Mouse (Mus musculus) cerebellum, adult 9-11 months (tissue): ENCODE measurements around the gene Adad2.

Experiments used
- DNase-seq: peaks from one replicate; pipeline ENCODE4 v3.0.0; 2022

The Adad2 gene

DNA sequence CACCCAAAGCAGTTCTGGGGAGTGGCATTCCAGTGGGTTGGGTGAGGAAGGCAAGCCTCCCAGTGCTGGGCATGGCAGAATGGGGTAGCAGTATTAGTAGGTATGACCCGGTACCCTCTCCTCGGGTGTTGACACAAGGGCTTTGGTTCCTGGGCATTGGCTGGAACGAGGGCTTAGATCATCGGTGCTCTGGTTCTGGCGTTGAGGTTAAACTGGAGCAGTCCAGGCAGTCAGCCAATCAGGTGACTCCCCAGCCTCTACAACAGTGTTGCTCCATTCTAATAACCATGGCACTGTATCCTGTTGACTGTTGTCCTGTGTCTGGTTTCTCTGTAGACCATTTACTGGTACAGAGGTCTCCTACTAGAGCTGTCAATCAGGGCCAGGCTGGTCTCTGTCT, 5.0 kb downstream of the Adad2 start:
- no peak for DNase-seq

- no peak for DNase-seq
Observed at GRCm38 (mm10) chr8:119618887-119619286, 6.3 kb downstream of the Adad2 start.

DNA sequence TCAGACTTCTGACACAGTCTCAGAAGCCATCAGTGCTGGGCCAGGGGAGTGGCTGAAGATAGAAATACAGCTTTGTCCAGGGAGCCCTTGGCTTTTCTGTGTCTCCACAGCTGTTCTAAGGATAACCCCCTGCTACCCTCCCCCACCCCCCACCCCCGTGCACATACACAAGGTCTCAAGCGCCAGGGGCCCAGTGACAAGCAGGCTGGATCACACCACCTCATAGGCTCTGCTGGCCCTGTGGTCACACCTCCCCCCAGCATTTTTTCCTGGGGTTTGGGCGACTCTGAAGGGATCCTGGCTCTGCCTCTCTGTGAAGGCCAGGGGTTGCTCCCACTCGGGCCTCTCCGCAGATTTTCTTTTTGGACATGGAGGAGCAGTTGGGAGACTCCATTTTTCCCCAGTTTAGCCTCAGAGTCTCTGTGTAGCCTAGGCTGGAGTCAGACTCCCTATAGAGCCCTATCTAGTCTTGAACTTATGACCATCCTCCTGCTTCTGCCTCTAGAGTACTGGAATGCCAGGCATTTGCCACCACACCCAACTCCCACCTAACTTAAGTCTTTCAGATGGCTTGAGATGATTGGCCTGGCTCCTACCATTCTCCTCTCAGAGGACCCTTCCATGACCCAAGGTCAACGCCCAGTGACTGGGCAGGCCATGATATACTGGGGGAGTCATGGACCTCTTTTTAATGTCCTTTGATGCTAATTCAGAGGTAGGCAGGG, 7.7 kb downstream of the Adad2 start:
- DNase-seq: no peak

DNA sequence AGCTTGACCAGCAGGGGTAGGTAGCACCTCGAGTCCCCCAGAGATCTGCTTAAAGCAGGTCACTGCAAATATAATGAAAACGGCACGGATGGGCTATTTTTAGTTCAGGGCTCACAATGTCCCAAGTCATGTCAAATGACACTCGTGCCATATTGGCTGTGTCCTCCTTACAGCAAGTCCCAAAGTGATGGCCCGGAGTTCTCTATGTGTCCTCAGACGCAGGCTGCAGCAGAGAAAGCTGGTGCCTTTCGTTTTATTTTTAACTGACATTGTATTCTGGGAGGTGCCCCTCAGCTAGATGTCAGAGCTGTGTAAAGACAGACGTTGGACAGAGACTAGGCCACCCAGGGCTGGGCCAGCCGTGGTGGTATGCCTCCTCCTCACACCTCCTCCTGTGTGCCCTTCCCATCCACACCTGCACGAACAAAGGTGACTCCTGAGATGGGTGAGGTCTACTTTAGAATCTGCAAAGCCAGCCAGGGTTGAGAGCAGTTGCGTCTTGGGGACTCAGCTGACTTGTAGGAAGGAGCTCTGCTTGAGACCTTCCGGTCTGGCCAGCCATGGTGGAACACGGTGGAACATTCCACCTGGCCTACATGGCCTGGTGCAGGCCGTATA, 8.4 kb downstream of the Adad2 start:
- DNase-seq: no peak

GRCm38 (mm10) chr8:119622555-119622954, 10.0 kb downstream of the Adad2 start:
- DNase-seq: no peak

- no peak for DNase-seq
Observed at GRCm38 (mm10) chr8:119623061-119623460, 10.5 kb downstream of the Adad2 start.

DNA sequence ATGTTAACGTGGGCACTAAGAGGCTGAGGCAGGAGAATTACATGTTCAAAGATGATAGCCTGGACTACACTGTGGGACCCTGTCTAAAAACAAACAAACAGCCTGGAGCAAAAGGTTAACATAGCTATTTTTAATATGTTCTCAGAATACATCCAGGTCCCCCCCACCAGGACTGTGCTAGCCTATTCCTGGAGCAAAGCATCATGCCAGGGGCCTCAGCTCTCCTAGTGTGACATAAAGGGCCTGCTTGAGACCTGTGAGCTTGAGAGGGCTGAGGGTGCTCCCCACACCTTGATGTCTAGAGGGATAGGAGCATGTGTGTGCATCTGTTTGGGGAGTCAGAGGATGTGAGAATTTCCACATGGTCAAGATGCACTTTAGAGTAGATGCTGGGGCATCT, 11.2 kb downstream of the Adad2 start:
- no peak for DNase-seq

- DNase-seq: no peak
Observed at GRCm38 (mm10) chr8:119624916-119625315, 12.4 kb downstream of the Adad2 start.

GRCm38 (mm10) chr8:119625788-119626187, 13.2 kb downstream of the Adad2 start:
- no peak for DNase-seq

DNA sequence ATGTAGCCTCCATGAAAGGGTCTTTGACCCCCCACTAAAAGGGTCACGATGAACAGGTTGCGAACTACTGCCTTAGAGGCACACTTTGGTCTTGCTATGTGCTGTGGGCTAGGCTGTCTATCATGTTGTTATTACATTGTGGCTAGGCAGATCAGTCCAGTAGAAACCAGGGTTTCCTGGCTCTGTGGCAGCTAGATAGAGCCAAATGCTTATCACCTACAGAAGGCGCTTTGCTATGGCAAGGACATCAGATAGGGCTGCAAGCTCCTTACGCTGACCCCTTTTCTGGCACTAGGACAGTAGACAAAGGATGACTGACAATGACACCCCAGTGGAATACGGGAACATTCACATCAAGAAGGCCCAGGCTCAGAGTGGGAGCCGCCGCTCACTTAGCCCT, 14.7 kb downstream of the Adad2 start:
- DNase-seq: no peak

DNA sequence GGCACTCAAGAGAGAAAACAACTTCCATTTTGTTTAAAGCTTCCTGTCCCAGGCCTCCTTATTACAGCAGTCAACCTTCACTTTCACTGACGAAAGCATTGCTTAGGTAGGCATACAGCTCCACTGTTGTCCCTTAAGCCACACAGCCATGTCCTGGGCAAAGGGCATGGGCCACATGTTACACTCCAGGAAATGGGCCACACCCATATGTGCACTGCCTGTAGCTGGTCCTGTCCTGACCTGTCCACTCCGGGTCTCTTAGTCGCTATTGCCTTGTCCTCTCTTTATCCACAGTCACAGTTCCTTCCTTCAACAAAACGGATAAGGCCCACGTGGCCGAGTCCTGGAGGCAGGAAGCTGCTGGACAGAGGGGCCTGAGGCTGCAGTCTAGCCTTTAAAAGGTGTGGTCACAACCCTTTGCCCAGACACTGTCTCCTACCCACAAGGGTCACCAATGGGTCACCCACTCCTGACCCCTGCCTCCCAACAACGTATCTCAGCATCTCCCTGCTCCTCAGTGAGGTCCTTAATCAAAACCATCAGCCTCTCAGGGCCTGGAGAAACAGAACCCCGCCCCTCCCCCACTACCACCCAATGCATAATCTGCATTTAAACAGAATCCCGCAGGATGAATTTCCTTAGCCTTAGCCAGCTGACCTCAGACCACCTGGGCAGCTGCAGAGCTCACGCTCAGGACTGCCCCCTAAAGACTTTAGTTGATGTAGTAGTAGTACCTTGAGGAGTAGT, 15.2 kb downstream of the Adad2 start:
- DNase-seq: no peak

GRCm38 (mm10) chr8:119630841-119631240, 18.3 kb downstream of the Adad2 start:
- no peak for DNase-seq

DNA sequence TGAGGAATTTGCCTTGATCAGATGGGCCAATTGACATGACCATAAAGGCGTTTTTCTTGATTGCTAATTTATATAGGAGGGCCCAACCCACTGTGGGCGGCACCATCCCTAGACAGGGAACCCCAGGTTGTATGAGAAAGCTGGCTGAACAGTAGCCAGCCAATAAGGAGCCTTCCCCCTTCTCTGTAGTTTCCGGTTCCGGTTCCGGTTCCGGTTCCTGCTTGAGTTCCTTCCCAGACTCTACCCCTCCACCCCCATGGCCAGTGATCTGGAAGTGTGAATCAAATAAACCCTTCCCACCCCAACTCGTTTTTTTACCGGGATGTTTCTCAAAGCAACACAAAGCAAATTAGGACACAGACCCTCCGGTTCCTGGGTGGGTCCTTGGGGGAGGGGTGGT, 19.7 kb downstream of the Adad2 start:
- DNase-seq: no peak

- no peak for DNase-seq
Observed at GRCm38 (mm10) chr8:119632909-119633308, 20.4 kb downstream of the Adad2 start.

- DNase-seq: no peak
Observed at GRCm38 (mm10) chr8:119634616-119635336, 22.2 kb downstream of the Adad2 start.

DNA sequence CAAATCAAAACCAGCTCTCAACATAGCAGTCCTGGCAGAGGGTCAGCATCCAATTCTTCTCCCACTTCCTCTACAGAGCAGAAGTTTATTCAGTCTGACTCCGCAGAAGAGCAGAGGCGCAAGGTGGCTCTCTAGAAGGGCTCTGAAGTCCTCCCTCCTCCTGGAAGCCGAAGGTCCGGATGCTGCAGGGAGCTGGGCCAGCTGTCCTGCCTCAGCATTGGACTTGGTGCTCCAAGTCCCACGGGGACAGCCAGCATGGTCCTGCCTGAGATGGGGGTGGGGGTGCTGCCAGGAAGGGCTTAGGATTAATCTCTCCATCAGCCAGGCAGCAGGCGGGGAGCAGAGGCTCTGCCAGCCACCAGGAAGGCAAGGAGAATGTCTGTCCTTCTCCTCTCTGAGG, 22.8 kb downstream of the Adad2 start, which contains the start of gene Kcng4:
Gene Kcng4 (minus strand): TSS at position 303 of the 400 bp plus-strand sequence.
- peak; percentile 22 for DNase-seq

DNA sequence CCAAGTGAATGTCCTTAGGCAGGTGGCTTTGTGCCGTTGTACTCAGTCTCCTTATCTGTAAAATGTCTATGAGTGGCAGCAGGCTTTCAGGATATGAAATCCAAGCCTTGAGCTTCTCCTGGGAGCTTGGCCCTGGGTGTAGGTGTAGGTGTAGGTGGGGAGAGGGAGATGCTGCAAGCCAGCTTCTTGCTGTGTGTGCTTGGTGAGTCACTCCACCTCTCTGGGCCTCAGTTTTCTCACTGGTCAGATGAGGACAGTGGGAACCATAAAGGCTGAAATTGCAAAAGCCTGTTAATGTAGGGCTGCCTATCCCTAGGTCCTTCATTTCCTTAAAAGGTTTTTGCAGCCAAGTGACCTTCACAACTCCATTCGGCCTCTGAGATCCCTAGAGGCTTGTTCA, 23.4 kb downstream of the Adad2 start:
- no peak for DNase-seq

GRCm38 (mm10) chr8:119636766-119637165, 24.2 kb downstream of the Adad2 start:
- DNase-seq: no peak

GRCm38 (mm10) chr8:119637381-119637780, 24.8 kb downstream of the Adad2 start:
- no peak for DNase-seq

- DNase-seq: peak; percentile 33
Observed at GRCm38 (mm10) chr8:119638261-119638660, 25.7 kb downstream of the Adad2 start.

DNA sequence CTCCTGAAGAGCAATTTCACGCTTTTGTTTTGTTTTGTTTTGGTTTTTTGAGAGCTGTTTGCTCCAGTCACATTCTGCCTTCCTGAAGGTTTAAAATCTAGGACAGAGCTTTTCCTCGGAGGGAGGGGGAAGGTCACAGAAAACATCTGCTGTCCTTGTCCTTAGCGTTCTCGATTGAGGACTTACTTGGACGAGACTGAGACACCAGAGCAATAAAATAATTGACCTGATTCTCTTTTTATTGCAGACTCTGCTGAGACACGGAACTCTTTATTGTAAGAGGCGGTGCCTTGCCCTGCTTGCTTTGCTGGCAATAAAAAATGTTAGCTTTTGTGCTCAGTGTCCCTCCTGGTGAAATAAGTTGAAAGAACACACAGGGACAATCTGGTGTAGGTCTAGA, 27.3 kb downstream of the Adad2 start:
- no peak for DNase-seq

- DNase-seq: no peak
Observed at GRCm38 (mm10) chr8:119641058-119641457, 28.5 kb downstream of the Adad2 start.

GRCm38 (mm10) chr8:119642960-119643359, 30.4 kb downstream of the Adad2 start:
- peak; percentile 43 for DNase-seq
